ENCODE assay signal across 25 mouse cellular contexts in the genomic region with DNA sequence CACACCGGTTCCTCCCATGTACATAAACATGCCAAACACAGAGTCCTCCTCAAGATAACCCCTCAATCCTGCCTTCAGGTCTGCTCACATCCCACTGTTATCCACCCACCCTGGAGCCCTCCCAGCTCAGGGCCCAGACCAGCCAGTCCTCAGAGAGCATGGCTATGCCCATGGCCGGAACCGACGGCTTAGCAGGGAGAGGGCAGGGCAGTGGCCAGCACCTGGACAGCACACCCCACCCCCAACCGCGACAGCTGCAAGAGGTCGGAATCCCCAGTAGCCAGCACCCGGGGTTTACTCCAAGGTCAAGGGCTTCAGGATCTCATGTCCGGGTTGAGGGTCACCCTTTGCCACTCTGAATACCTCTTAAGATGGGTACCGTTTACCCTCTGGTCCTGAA. TPM values are rescaled to one million over a fixed set of nuclear protein-coding genes. Genes with fewer than 3 reads are reported as not detected.
DNase-seq lines count a peak whose midpoint lies in the region; ATAC-seq and TF ChIP-seq lines count a peak whose summit lies in the region.
"Had no signal": no experiment of that assay in that cellular context is flagged by ENCODE, and none has a peak within 500 bp of the region (broad histone marks: within the 10 kb centered on the region; RNA-seq: fewer than 3 reads in every experiment).

No protein-coding gene starts in this region.

- peaks cover 56% of the 10 kb centered on the region for H3K4me1 ChIP-seq in forebrain, embryonic 10.5 days
- H3K4me1 ChIP-seq in forebrain, embryonic 12.5 days, result peaks cover 28% of the 10 kb centered on the region
- H3K4me1 ChIP-seq in embryonic facial prominence, embryonic 10.5 days, result peaks cover 60% of the 10 kb centered on the region
- peaks cover 11% of the 10 kb centered on the region for H3K4me1 ChIP-seq in limb, embryonic 11.5 days (ENCODE audit: control insufficient read depth, insufficient read depth, low read length)
- no peaks in the 10 kb centered on the region for H3K4me1 ChIP-seq in intestine, postnatal 0 days (replicated peaks; ENCODE audit: control insufficient read depth, insufficient read depth, low read length)

- peak overlapping the region; percentile 25; the same call in 1 of the 2 replicates for H3K27ac ChIP-seq in forebrain, embryonic 10.5 days
- no peak overlapping the region for H3K27ac ChIP-seq in forebrain, embryonic 12.5 days
- peak overlapping the region; percentile 57 for H3K27ac ChIP-seq in embryonic facial prominence, embryonic 10.5 days (replicated peaks)
- H3K27ac ChIP-seq in limb, embryonic 11.5 days (replicated peaks; ENCODE audit: low read depth, low read length), result no peak overlapping the region
- no peak overlapping the region for H3K27ac ChIP-seq in intestine, postnatal 0 days (ENCODE audit: low read depth, low read length)
- H3K27ac ChIP-seq: embryonic facial prominence, embryonic 15.5 days; hindbrain, embryonic 13.5 days; hindbrain, postnatal 0 days had no signal

- peaks cover 73% of the 10 kb centered on the region for H3K27me3 ChIP-seq in forebrain, embryonic 10.5 days (ENCODE audit: poor library complexity, severe bottlenecking)
- H3K27me3 ChIP-seq in forebrain, embryonic 12.5 days, result peaks cover 47% of the 10 kb centered on the region
- peaks cover 60% of the 10 kb centered on the region for H3K27me3 ChIP-seq in embryonic facial prominence, embryonic 10.5 days (replicated peaks; ENCODE audit: low read depth, poor library complexity, severe bottlenecking)
- H3K27me3 ChIP-seq in limb, embryonic 11.5 days (ENCODE audit: control insufficient read depth, insufficient read depth, low read length), result peaks cover 27% of the 10 kb centered on the region
- peaks cover 33% of the 10 kb centered on the region for H3K27me3 ChIP-seq in intestine, postnatal 0 days (replicated peaks; ENCODE audit: control insufficient read depth, insufficient read depth, low read length)

- no peak overlapping the region for H3K9ac ChIP-seq in forebrain, embryonic 12.5 days
- H3K9ac ChIP-seq in limb, embryonic 11.5 days (ENCODE audit: low read length), result 0 out of 2 replicates have a peak overlapping the region, but pooled peaks have one; percentile 17
- no peak overlapping the region for H3K9ac ChIP-seq in intestine, postnatal 0 days (ENCODE audit: low read depth, low read length)
- H3K9ac ChIP-seq: embryonic facial prominence, embryonic 15.5 days had no signal

- H3K4me3 ChIP-seq in forebrain, embryonic 10.5 days, result no peak overlapping the region
- no peak overlapping the region for H3K4me3 ChIP-seq in forebrain, embryonic 12.5 days (replicated peaks)
- H3K4me3 ChIP-seq in embryonic facial prominence, embryonic 10.5 days, result 0 out of 2 replicates have a peak overlapping the region, but pooled peaks have one; percentile 1
- no peak overlapping the region for H3K4me3 ChIP-seq in limb, embryonic 11.5 days (ENCODE audit: low read depth, low read length)
- H3K4me3 ChIP-seq in intestine, postnatal 0 days (ENCODE audit: low read depth, low read length), result no peak overlapping the region
- H3K4me3 ChIP-seq: embryonic facial prominence, embryonic 15.5 days; erythroblast, embryonic 14.5 days; hindbrain, embryonic 13.5 days had no signal

- 55% methylated on average over 10 of the region's 10 CpGs for WGBS in forebrain, embryonic 10.5 days
- WGBS in forebrain, embryonic 12.5 days, result 58% methylated on average over 10 of the region's 10 CpGs
- WGBS in embryonic facial prominence, embryonic 10.5 days, result 41% methylated on average over 10 of the region's 10 CpGs
- WGBS in limb, embryonic 11.5 days, result 38% methylated on average over 10 of the region's 10 CpGs
- 52% methylated on average over 10 of the region's 10 CpGs for WGBS in intestine, postnatal 0 days

- no peaks in the 10 kb centered on the region for H3K36me3 ChIP-seq in forebrain, embryonic 10.5 days (replicated peaks)
- no peaks in the 10 kb centered on the region for H3K36me3 ChIP-seq in forebrain, embryonic 12.5 days (replicated peaks)
- no peaks in the 10 kb centered on the region for H3K36me3 ChIP-seq in embryonic facial prominence, embryonic 10.5 days (replicated peaks)
- no peaks in the 10 kb centered on the region for H3K36me3 ChIP-seq in limb, embryonic 11.5 days (ENCODE audit: control insufficient read depth, insufficient read depth, low read length)
- no peaks in the 10 kb centered on the region for H3K36me3 ChIP-seq in intestine, postnatal 0 days (ENCODE audit: control insufficient read depth, insufficient read depth)
- H3K36me3 ChIP-seq: embryonic facial prominence, embryonic 15.5 days; G1E; hindbrain, embryonic 13.5 days had no signal

- intact Hi-C loops in heart, postnatal 25 days (cut with DNase I), result no loop called here

- no peak overlapping the region for H3K4me2 ChIP-seq in forebrain, embryonic 12.5 days
- no peak overlapping the region for H3K4me2 ChIP-seq in limb, embryonic 11.5 days (ENCODE audit: low read depth, severe bottlenecking)
- no peak overlapping the region for H3K4me2 ChIP-seq in intestine, postnatal 0 days (replicated peaks; ENCODE audit: low read depth)
- H3K4me2 ChIP-seq: embryonic facial prominence, embryonic 15.5 days; heart, embryonic 11.5 days; hindbrain, embryonic 13.5 days had no signal

- no peaks in the 10 kb centered on the region for H3K9me3 ChIP-seq in forebrain, embryonic 10.5 days
- no peaks in the 10 kb centered on the region for H3K9me3 ChIP-seq in forebrain, embryonic 12.5 days
- H3K9me3 ChIP-seq in embryonic facial prominence, embryonic 10.5 days, result no peaks in the 10 kb centered on the region
- H3K9me3 ChIP-seq in limb, embryonic 11.5 days (ENCODE audit: control insufficient read depth, low read length), result no peaks in the 10 kb centered on the region
- no peaks in the 10 kb centered on the region for H3K9me3 ChIP-seq in intestine, postnatal 0 days (ENCODE audit: control insufficient read depth)
- H3K9me3 ChIP-seq: embryonic facial prominence, embryonic 15.5 days; G1E; hindbrain, embryonic 13.5 days had no signal

- no peak for ATAC-seq in forebrain, embryonic 12.5 days (ENCODE audit: low FRiP score)
- ATAC-seq in limb, embryonic 11.5 days (ENCODE audit: insufficient number of reproducible peaks, low FRiP score, low TSS enrichment, low read depth), result peak; percentile 69; the same call in 1 of the 2 replicates
- ATAC-seq in intestine, postnatal 0 days, result no peak
- ATAC-seq: CD4-positive, CD25-positive, alpha-beta regulatory T cell, adult 4 months; forebrain, embryonic 16.5 days; hindbrain, postnatal 0 days had no signal

- no peak for TF ChIP-seq CTCF in intestine, postnatal 0 days (IDR thresholded peaks at IDR 0.05; ENCODE audit: low read depth)

- DNase-seq in forebrain, embryonic 10.5 days (ENCODE audit: extremely low spot score, low spot score), result no peak
- DNase-seq in heart, adult 11 months, result peak; percentile 76
- no peak for DNase-seq in heart, postnatal 25 days (ENCODE audit: low spot score)
- DNase-seq in embryonic facial prominence, embryonic 10.5 days (ENCODE audit: low spot score), result no peak
- no peak for DNase-seq in limb, embryonic 11.5 days (ENCODE audit: low spot score)
- no peak for DNase-seq in urinary bladder, postnatal 25 days (ENCODE audit: low spot score)
- DNase-seq: adrenal gland, adult 8-10 months; adrenal gland, postnatal 36 days; B cell, adult 2 months; cerebellum, adult 9-10 months; cerebellum, postnatal 25 days; heart, adult 18-20 months; heart, postnatal 36 days; kidney, adult 18-20 months had no signal

RNA-seq across cellular contexts. Expression of a gene that starts 5.1 kb away (rescaled TPM):
- 0.23 and 0.37 TPM in 2 replicates for polyA plus RNA-seq in forebrain, embryonic 10.5 days (2016; fragmentation: Nextera tagmentation; extraction: Ambion mirVana)
- 0.19 and 0.33 TPM in 2 replicates for polyA plus RNA-seq in forebrain, embryonic 12.5 days (2016; fragmentation: Nextera tagmentation; extraction: Ambion mirVana)
- total RNA-seq in heart, postnatal 25 days (2021), result not detected
- polyA plus RNA-seq in embryonic facial prominence, embryonic 10.5 days (2016; fragmentation: Nextera tagmentation; extraction: Ambion mirVana), result 0.11 and 0.17 TPM in 2 replicates
- polyA plus RNA-seq in limb, embryonic 11.5 days (2014; fragmentation: Nextera tagmentation; extraction: Ambion mirVana), result not detected in 2 replicates
- polyA plus RNA-seq in intestine, postnatal 0 days (2015; fragmentation: Nextera tagmentation; extraction: Ambion mirVana), result 0.09 and 0.13 TPM in 2 replicates
- total RNA-seq: G1E; heart, postnatal 36 days had no signal
- polyA plus RNA-seq: erythroblast, embryonic 14.5 days; G1E; heart, embryonic 11.5 days; intestine, embryonic 14.5 days had no signal

RNA-seq across cellular contexts. Expression of a gene that starts 31.1 kb away (rescaled TPM):
- polyA plus RNA-seq in forebrain, embryonic 10.5 days (2016; fragmentation: Nextera tagmentation; extraction: Ambion mirVana), result 3.9 and 4.0 TPM in 2 replicates
- 5.7 and 6.5 TPM in 2 replicates for polyA plus RNA-seq in forebrain, embryonic 12.5 days (2016; fragmentation: Nextera tagmentation; extraction: Ambion mirVana)
- 10 to 100 TPM; 13.3 to 16.7 TPM for total RNA-seq in heart, postnatal 25 days (2021)
- 4.7 and 5.1 TPM in 2 replicates for polyA plus RNA-seq in embryonic facial prominence, embryonic 10.5 days (2016; fragmentation: Nextera tagmentation; extraction: Ambion mirVana)
- polyA plus RNA-seq in limb, embryonic 11.5 days (2014; fragmentation: Nextera tagmentation; extraction: Ambion mirVana), result 6.2 and 6.5 TPM in 2 replicates
- polyA plus RNA-seq in intestine, postnatal 0 days (2015; fragmentation: Nextera tagmentation; extraction: Ambion mirVana), result 1.7 and 2.4 TPM in 2 replicates

Comparison
In these comparisons a context has a peak if more than half of its experiments do, and no peak if none do; other contexts are left out.
1. H3K27ac ChIP-seq: peak in forebrain, embryonic 10.5 days (single experiment) and embryonic facial prominence, embryonic 10.5 days (single experiment); none in forebrain, embryonic 12.5 days (single experiment), limb, embryonic 11.5 days (single experiment) and intestine, postnatal 0 days (single experiment).